14 mouse cellular contexts compared by ENCODE assay signal in the genomic region with DNA sequence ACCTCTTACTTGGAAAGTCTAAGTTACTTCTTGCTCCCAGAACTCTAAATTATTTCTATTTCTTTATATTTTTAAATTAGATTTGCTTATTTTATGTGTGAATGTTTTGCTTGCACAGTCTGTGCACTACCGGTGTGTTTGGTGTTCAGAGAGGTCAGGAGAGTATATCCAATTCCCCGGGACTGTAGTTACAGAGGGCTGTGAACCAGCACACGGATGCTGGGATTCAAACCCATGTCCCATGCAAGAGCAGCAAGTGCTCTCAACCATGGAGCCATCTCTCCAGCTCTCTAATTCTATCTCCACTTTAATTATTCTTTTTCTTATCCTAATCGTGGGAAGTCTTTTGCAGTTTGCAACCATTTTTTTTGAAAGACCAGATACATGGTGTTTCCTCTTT.
DNase-seq lines count a peak whose midpoint lies in the region; ATAC-seq and TF ChIP-seq lines count a peak whose summit lies in the region.
"Had no signal": no experiment of that assay in that cellular context is flagged by ENCODE, and none has a peak within 500 bp of the region (broad histone marks: within the 10 kb centered on the region; RNA-seq: fewer than 3 reads in every experiment).

No protein-coding gene starts in this region.

- no peaks in the 10 kb centered on the region for H3K36me3 ChIP-seq in heart, embryonic 14.5 days (ENCODE audit: control insufficient read depth, insufficient read depth, low read length)
- no peaks in the 10 kb centered on the region for H3K36me3 ChIP-seq in heart, embryonic 10.5 days
- no peaks in the 10 kb centered on the region for H3K36me3 ChIP-seq in midbrain, embryonic 11.5 days (ENCODE audit: control insufficient read depth, insufficient read depth, low read length)
- no peaks in the 10 kb centered on the region for H3K36me3 ChIP-seq in midbrain, postnatal 0 days (ENCODE audit: insufficient read depth, low read length)
- H3K36me3 ChIP-seq in hindbrain, embryonic 12.5 days: no peaks in the 10 kb centered on the region
- H3K36me3 ChIP-seq in hindbrain, embryonic 15.5 days: no peaks in the 10 kb centered on the region
- H3K36me3 ChIP-seq: embryonic facial prominence, embryonic 12.5 days; heart, embryonic 15.5 days; liver, embryonic 13.5 days had no signal

- no peaks in the 10 kb centered on the region for H3K27me3 ChIP-seq in heart, embryonic 14.5 days (ENCODE audit: control insufficient read depth, insufficient read depth, low read length)
- H3K27me3 ChIP-seq in heart, embryonic 10.5 days (ENCODE audit: insufficient read depth, poor library complexity, severe bottlenecking): no peaks in the 10 kb centered on the region
- no peaks in the 10 kb centered on the region for H3K27me3 ChIP-seq in midbrain, embryonic 11.5 days (ENCODE audit: control insufficient read depth, insufficient read depth, low read length)
- H3K27me3 ChIP-seq in midbrain, postnatal 0 days (ENCODE audit: insufficient read depth, low read length): no peaks in the 10 kb centered on the region
- no peaks in the 10 kb centered on the region for H3K27me3 ChIP-seq in hindbrain, embryonic 12.5 days
- H3K27me3 ChIP-seq in hindbrain, embryonic 15.5 days: no peaks in the 10 kb centered on the region
- H3K27me3 ChIP-seq: embryonic facial prominence, embryonic 12.5 days; heart, embryonic 15.5 days; liver, embryonic 13.5 days had no signal

- 25% methylated on average over 4 of the region's 4 CpGs for WGBS in heart, embryonic 14.5 days
- 42% methylated on average over 4 of the region's 4 CpGs for WGBS in heart, embryonic 10.5 days
- 61% methylated on average over 4 of the region's 4 CpGs for WGBS in midbrain, embryonic 11.5 days
- WGBS in midbrain, postnatal 0 days: 57% methylated on average over 4 of the region's 4 CpGs
- WGBS in hindbrain, embryonic 12.5 days: 60% methylated on average over 4 of the region's 4 CpGs
- 64% methylated on average over 4 of the region's 4 CpGs for WGBS in hindbrain, embryonic 15.5 days

- peak; percentile 10; the same call in 1 of the 2 replicates for ATAC-seq in heart, embryonic 14.5 days (ENCODE audit: insufficient number of reproducible peaks, insufficient read depth, low FRiP score, low read depth)
- ATAC-seq in midbrain, embryonic 11.5 days (ENCODE audit: low FRiP score): peak; percentile 47; the same call in 1 of the 2 replicates
- no peak for ATAC-seq in midbrain, postnatal 0 days (ENCODE audit: low FRiP score)
- peak; percentile 54; the same call in 1 of the 2 replicates for ATAC-seq in hindbrain, embryonic 12.5 days (ENCODE audit: low FRiP score)
- ATAC-seq in hindbrain, embryonic 15.5 days (ENCODE audit: low FRiP score, low read depth): peak; percentile 13; the same call in 1 of the 2 replicates
- no peak for ATAC-seq in inflammation-experienced regulatory T-cells, adult 6 months

- TF ChIP-seq CTCF in midbrain, postnatal 0 days (IDR thresholded peaks at IDR 0.05): no peak

- no peak for DNase-seq in heart, embryonic 10.5 days (ENCODE audit: low spot score)
- DNase-seq in midbrain, embryonic 11.5 days (ENCODE audit: low spot score, missing footprints): no peak
- DNase-seq in midbrain, postnatal 0 days (ENCODE audit: low spot score): no peak
- no peak for DNase-seq in yolk sac, embryonic 10.5 days (ENCODE audit: low spot score)
- DNase-seq: liver, embryonic 13.5 days; thymus, adult 18-20 months had no signal

- no peak overlapping the region for H3K27ac ChIP-seq in heart, embryonic 14.5 days (replicated peaks in 1 of 2; ENCODE audit: control insufficient read depth in 1 of 2, insufficient read depth in 1 of 2, low read depth in 2 of 2, low read length in 2 of 2)
- H3K27ac ChIP-seq in heart, embryonic 10.5 days: no peak overlapping the region
- no peak overlapping the region for H3K27ac ChIP-seq in midbrain, embryonic 11.5 days (ENCODE audit: low read depth, low read length)
- no peak overlapping the region for H3K27ac ChIP-seq in midbrain, postnatal 0 days (ENCODE audit: low read depth, low read length)
- H3K27ac ChIP-seq in hindbrain, embryonic 12.5 days: no peak overlapping the region
- H3K27ac ChIP-seq in hindbrain, embryonic 15.5 days (replicated peaks): no peak overlapping the region
- H3K27ac ChIP-seq: embryonic facial prominence, embryonic 12.5 days; heart, embryonic 15.5 days; liver, embryonic 13.5 days had no signal

- no peaks in the 10 kb centered on the region for H3K9me3 ChIP-seq in heart, embryonic 14.5 days (ENCODE audit: control insufficient read depth, low read length)
- no peaks in the 10 kb centered on the region for H3K9me3 ChIP-seq in heart, embryonic 10.5 days
- H3K9me3 ChIP-seq in midbrain, embryonic 11.5 days (ENCODE audit: control insufficient read depth, low read length): no peaks in the 10 kb centered on the region
- no peaks in the 10 kb centered on the region for H3K9me3 ChIP-seq in midbrain, postnatal 0 days (ENCODE audit: low read length)
- no peaks in the 10 kb centered on the region for H3K9me3 ChIP-seq in hindbrain, embryonic 12.5 days (replicated peaks)
- H3K9me3 ChIP-seq in hindbrain, embryonic 15.5 days: no peaks in the 10 kb centered on the region
- H3K9me3 ChIP-seq: embryonic facial prominence, embryonic 12.5 days; heart, embryonic 15.5 days; liver, embryonic 13.5 days had no signal

- H3K4me1 ChIP-seq in heart, embryonic 14.5 days (ENCODE audit: control insufficient read depth in 2 of 2, insufficient read depth in 2 of 2, low read length in 2 of 2): peaks cover 2 to 6% of the 10 kb centered on the region in 2 experiments; a peak in 1 of 4 replicates
- H3K4me1 ChIP-seq in heart, embryonic 10.5 days: no peaks in the 10 kb centered on the region
- no peaks in the 10 kb centered on the region for H3K4me1 ChIP-seq in midbrain, embryonic 11.5 days (ENCODE audit: control insufficient read depth, insufficient read depth, low read length)
- no peaks in the 10 kb centered on the region for H3K4me1 ChIP-seq in midbrain, postnatal 0 days (ENCODE audit: insufficient read depth, low read length)
- no peaks in the 10 kb centered on the region for H3K4me1 ChIP-seq in hindbrain, embryonic 12.5 days
- no peaks in the 10 kb centered on the region for H3K4me1 ChIP-seq in hindbrain, embryonic 15.5 days (replicated peaks)
- H3K4me1 ChIP-seq: embryonic facial prominence, embryonic 12.5 days; heart, embryonic 15.5 days; liver, embryonic 13.5 days had no signal

- H3K4me2 ChIP-seq in heart, embryonic 14.5 days (ENCODE audit: low read length): no peak overlapping the region
- H3K4me2 ChIP-seq in midbrain, embryonic 11.5 days: no peak overlapping the region
- H3K4me2 ChIP-seq in midbrain, postnatal 0 days (ENCODE audit: low read depth, low read length, poor library complexity, severe bottlenecking): no peak overlapping the region
- no peak overlapping the region for H3K4me2 ChIP-seq in hindbrain, embryonic 12.5 days (replicated peaks)
- H3K4me2 ChIP-seq in hindbrain, embryonic 15.5 days: no peak overlapping the region
- H3K4me2 ChIP-seq: embryonic facial prominence, embryonic 12.5 days; heart, embryonic 15.5 days; liver, embryonic 13.5 days; lung, embryonic 14.5 days had no signal

- no peak overlapping the region for H3K4me3 ChIP-seq in heart, embryonic 14.5 days (ENCODE audit: control insufficient read depth in 1 of 2, insufficient read depth in 1 of 2, low read depth in 1 of 2, low read length in 2 of 2)
- no peak overlapping the region for H3K4me3 ChIP-seq in heart, embryonic 10.5 days
- H3K4me3 ChIP-seq in midbrain, embryonic 11.5 days (ENCODE audit: low read depth, low read length): no peak overlapping the region
- H3K4me3 ChIP-seq in midbrain, postnatal 0 days (ENCODE audit: low read depth, low read length): no peak overlapping the region
- H3K4me3 ChIP-seq in hindbrain, embryonic 12.5 days: no peak overlapping the region
- no peak overlapping the region for H3K4me3 ChIP-seq in hindbrain, embryonic 15.5 days
- H3K4me3 ChIP-seq: embryonic facial prominence, embryonic 12.5 days; erythroblast, embryonic 14.5 days; heart, embryonic 15.5 days; liver, embryonic 13.5 days had no signal

- H3K9ac ChIP-seq in heart, embryonic 14.5 days (ENCODE audit: low read length): no peak overlapping the region
- H3K9ac ChIP-seq in midbrain, embryonic 11.5 days (ENCODE audit: low read length): no peak overlapping the region
- no peak overlapping the region for H3K9ac ChIP-seq in midbrain, postnatal 0 days (replicated peaks; ENCODE audit: low read length, poor library complexity, severe bottlenecking)
- H3K9ac ChIP-seq in hindbrain, embryonic 12.5 days: no peak overlapping the region
- H3K9ac ChIP-seq in hindbrain, embryonic 15.5 days: no peak overlapping the region
- H3K9ac ChIP-seq: embryonic facial prominence, embryonic 12.5 days; heart, embryonic 15.5 days; liver, embryonic 13.5 days; lung, embryonic 14.5 days had no signal

Comparison
In these comparisons a context has a peak if more than half of its experiments do, and no peak if none do; other contexts are left out.
1. ATAC-seq: peak in heart, embryonic 14.5 days (single experiment), midbrain, embryonic 11.5 days (single experiment), hindbrain, embryonic 12.5 days (single experiment) and hindbrain, embryonic 15.5 days (single experiment); none in midbrain, postnatal 0 days (single experiment) and inflammation-experienced regulatory T-cells, adult 6 months (single experiment).